Mouse (Mus musculus): ENCODE results near the gene Cops9. TPM values are rescaled to one million over a fixed set of nuclear protein-coding genes. Genes with fewer than 3 reads are reported as not detected.
A peak's percentile ranks its signal among the peaks of the same experiment; 100 is the strongest.

Gene Cops9
- total and polyA plus RNA-seq, 3 experiments, result 130 to 435 (median 153) TPM

GRCm38 (mm10) chr1:92611008-92611407, 30.8 kb downstream of the Cops9 start:
- Histone ChIP-seq H3K4me3 (ENCODE audit: low read depth, low read length) (no peak overlapping the region), H3K9me3 (replicated peaks) (no peaks in the 10 kb centered on the region), H3K4me1 (ENCODE audit: insufficient read depth, low read depth, low read length) (no peaks in the 10 kb centered on the region), H3K27me3 (ENCODE audit: insufficient read depth, low read length) (peaks cover 2% of the 10 kb centered on the region; the same call in 1 of the 2 replicates), H3K36me3 (replicated peaks) (no peaks in the 10 kb centered on the region)
- DNase-seq (ENCODE audit: low spot score), result peak; percentile 10
- TF ChIP-seq CTCF (IDR thresholded peaks at IDR 0.05; ENCODE audit: low read depth, low read length), result peak; percentile 92
- TF ChIP-seq GATA2 (IDR thresholded peaks at IDR 0.05; ENCODE audit: borderline replicate concordance, low read depth, low read length), result no peak
- ATAC-seq (ENCODE audit: extremely low read depth, insufficient number of reproducible peaks, low FRiP score, poor library complexity, severe bottlenecking), result no peak

GRCm38 (mm10) chr1:92607711-92608110, 34.1 kb downstream of the Cops9 start:
- Histone ChIP-seq H3K27me3 (ENCODE audit: insufficient read depth, low read length) (peaks cover 3% of the 10 kb centered on the region; the same call in 1 of the 2 replicates), H3K4me3 (ENCODE audit: low read depth, low read length) (no peak overlapping the region), H3K9me3 (replicated peaks) (no peaks in the 10 kb centered on the region), H3K4me1 (ENCODE audit: insufficient read depth, low read depth, low read length) (no peaks in the 10 kb centered on the region), H3K36me3 (replicated peaks) (no peaks in the 10 kb centered on the region)
- TF ChIP-seq POLR2AphosphoS5 (IDR thresholded peaks at IDR 0.05; ENCODE audit: insufficient replicate concordance, low read depth, low read length) (no peak), GATA1 (IDR thresholded peaks at IDR 0.05; ENCODE audit: borderline replicate concordance, low read length) (no peak), CTCF (IDR thresholded peaks at IDR 0.05; ENCODE audit: low read depth, low read length) (no peak), GATA2 (IDR thresholded peaks at IDR 0.05; ENCODE audit: borderline replicate concordance, low read depth, low read length) (no peak)
- DNase-seq (ENCODE audit: low spot score), result no peak
- no peak for ATAC-seq (ENCODE audit: extremely low read depth, insufficient number of reproducible peaks, low FRiP score, poor library complexity, severe bottlenecking)

GRCm38 (mm10) chr1:92605482-92605881, 36.3 kb downstream of the Cops9 start, which contains the start of gene Olfr1410:
Gene Olfr1410 (plus strand): TSS chr1:92605782.
- TF ChIP-seq CTCF (IDR thresholded peaks at IDR 0.05; ENCODE audit: low read depth, low read length) (no peak), TAL1 (conservative IDR thresholded peaks at IDR 0.05; ENCODE audit: low read depth, low read length) (no peak), POLR2AphosphoS5 (IDR thresholded peaks at IDR 0.05; ENCODE audit: insufficient replicate concordance, low read depth, low read length) (no peak), GATA1 (IDR thresholded peaks at IDR 0.05; ENCODE audit: borderline replicate concordance, low read length) (no peak), GATA2 (IDR thresholded peaks at IDR 0.05; ENCODE audit: borderline replicate concordance, low read depth, low read length) (no peak)
- H3K36me3 ChIP-seq (replicated peaks), result no peaks in the 10 kb centered on the region
- H3K27me3 ChIP-seq (ENCODE audit: insufficient read depth, low read length), result peaks cover 3% of the 10 kb centered on the region; the same call in 1 of the 2 replicates
- no peak within 1 kb of the TSS for H3K4me3 ChIP-seq (ENCODE audit: low read depth, low read length)
- H3K9me3 ChIP-seq (replicated peaks), result no peaks in the 10 kb centered on the region
- no peak for ATAC-seq (ENCODE audit: extremely low read depth, insufficient number of reproducible peaks, low FRiP score, poor library complexity, severe bottlenecking)
- no peak for DNase-seq (ENCODE audit: low spot score)
- H3K4me1 ChIP-seq (ENCODE audit: insufficient read depth, low read depth, low read length), result no peaks in the 10 kb centered on the region

DNA sequence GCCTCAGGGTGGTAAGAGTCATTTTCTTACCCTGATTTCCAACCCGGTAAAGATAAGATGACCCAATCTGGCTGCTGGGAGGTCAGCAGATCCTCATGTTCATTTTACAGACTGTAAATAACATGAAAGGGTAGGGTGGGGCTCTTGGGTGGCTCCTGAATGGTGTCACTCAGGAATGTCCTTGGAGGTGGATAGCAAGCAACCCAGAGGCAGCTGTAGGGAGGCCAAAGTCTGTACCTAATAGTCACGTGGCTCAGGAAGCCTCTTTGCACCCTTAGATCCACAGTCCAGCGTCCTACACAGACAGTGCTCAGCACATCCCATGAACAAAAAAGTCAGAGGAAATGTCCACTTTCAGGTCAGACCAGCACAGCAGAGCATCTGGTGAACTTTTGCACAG, 45.8 kb downstream of the Cops9 start:
- Histone ChIP-seq H3K9me3 (replicated peaks) (no peaks in the 10 kb centered on the region), H3K27me3 (ENCODE audit: insufficient read depth, low read length) (peaks cover 7% of the 10 kb centered on the region), H3K4me1 (ENCODE audit: insufficient read depth, low read depth, low read length) (no peaks in the 10 kb centered on the region), H3K4me3 (ENCODE audit: low read depth, low read length) (no peak overlapping the region), H3K36me3 (replicated peaks) (no peaks in the 10 kb centered on the region)
- TF ChIP-seq GATA2 (IDR thresholded peaks at IDR 0.05; ENCODE audit: borderline replicate concordance, low read depth, low read length) (no peak), POLR2AphosphoS5 (IDR thresholded peaks at IDR 0.05; ENCODE audit: insufficient replicate concordance, low read depth, low read length) (no peak), CTCF (IDR thresholded peaks at IDR 0.05; ENCODE audit: low read depth, low read length) (no peak), TAL1 (conservative IDR thresholded peaks at IDR 0.05; ENCODE audit: low read depth, low read length) (no peak), GATA1 (IDR thresholded peaks at IDR 0.05; ENCODE audit: borderline replicate concordance, low read length) (no peak)
- ATAC-seq (ENCODE audit: extremely low read depth, insufficient number of reproducible peaks, low FRiP score, poor library complexity, severe bottlenecking) (no peak), DNase-seq (ENCODE audit: low spot score) (no peak)

DNA sequence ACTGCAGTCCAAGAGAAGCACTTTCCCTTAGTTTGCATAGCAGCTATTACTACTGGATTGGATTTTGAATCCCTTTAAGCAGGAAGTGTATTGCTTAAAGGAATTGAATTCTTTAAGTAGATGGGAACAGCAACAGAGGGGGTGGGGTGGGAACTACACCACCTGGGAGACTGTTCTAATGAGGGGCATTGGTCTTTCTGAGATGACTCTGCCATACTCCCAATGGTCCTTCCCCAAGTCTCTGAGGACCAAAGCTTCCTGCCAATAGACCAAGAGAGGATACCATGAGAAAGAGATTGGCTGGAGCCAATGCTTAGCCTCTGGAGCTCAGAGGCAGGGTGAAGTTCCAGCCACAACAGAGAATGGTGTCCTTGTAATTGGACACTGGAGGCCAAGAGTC, 47.7 kb downstream of the Cops9 start, which contains the start of gene Olfr1411:
TSS of gene Olfr1411 (plus strand) at position 301 of the 400 bp plus-strand sequence.
- no peaks in the 10 kb centered on the region for H3K4me1 ChIP-seq (ENCODE audit: insufficient read depth, low read depth, low read length)
- H3K36me3 ChIP-seq (replicated peaks), result no peaks in the 10 kb centered on the region
- ATAC-seq (ENCODE audit: extremely low read depth, insufficient number of reproducible peaks, low FRiP score, poor library complexity, severe bottlenecking) (no peak), DNase-seq (ENCODE audit: low spot score) (no peak)
- H3K9me3 ChIP-seq (replicated peaks), result no peaks in the 10 kb centered on the region
- TF ChIP-seq GATA1 (IDR thresholded peaks at IDR 0.05; ENCODE audit: borderline replicate concordance, low read length), result no peak
- TF ChIP-seq POLR2AphosphoS5 (IDR thresholded peaks at IDR 0.05; ENCODE audit: insufficient replicate concordance, low read depth, low read length), result no peak
- TF ChIP-seq TAL1 (conservative IDR thresholded peaks at IDR 0.05; ENCODE audit: low read depth, low read length), result no peak
- no peak for TF ChIP-seq CTCF (IDR thresholded peaks at IDR 0.05; ENCODE audit: low read depth, low read length)
- TF ChIP-seq GATA2 (IDR thresholded peaks at IDR 0.05; ENCODE audit: borderline replicate concordance, low read depth, low read length), result no peak
- no peak within 1 kb of the TSS for H3K4me3 ChIP-seq (ENCODE audit: low read depth, low read length)
- H3K27me3 ChIP-seq (ENCODE audit: insufficient read depth, low read length), result peaks cover 7% of the 10 kb centered on the region

Other genes starting within 250 kb of the Cops9 start
- gene Ndufa10, start 168.1 kb downstream of the Cops9 start, total RNA-seq (2014; fragmentation: Nextera tagmentation), result 287 and 291 TPM in 2 replicates
- gene Ndufa10, start 168.1 kb downstream of the Cops9 start, total RNA-seq (2017), result 170 and 195 TPM in 2 replicates
- gene Ndufa10, start 168.1 kb downstream of the Cops9 start, polyA plus RNA-seq (2012), result 68.6 and 81.3 TPM in 2 replicates
- not detected in 2 replicates for gene Olfr1416, start 156.9 kb downstream of the Cops9 start, total RNA-seq (2014; fragmentation: Nextera tagmentation)
- 0.16 and 0.17 TPM in 2 replicates for gene Olfr1416, start 156.9 kb downstream of the Cops9 start, total RNA-seq (2017)
- gene Olfr1416, start 156.9 kb downstream of the Cops9 start, polyA plus RNA-seq (2012), result not detected in 2 replicates
- not detected in 2 replicates for gene Olfr1415, start 145.9 kb downstream of the Cops9 start, total RNA-seq (2014; fragmentation: Nextera tagmentation)
- gene Olfr1415, start 145.9 kb downstream of the Cops9 start, total RNA-seq (2017), result 0.06 and 0.38 TPM in 2 replicates
- gene Olfr1415, start 145.9 kb downstream of the Cops9 start, polyA plus RNA-seq (2012), result not detected in 2 replicates
- gene Olfr1414, start 123.3 kb downstream of the Cops9 start, total RNA-seq (2014; fragmentation: Nextera tagmentation), result not detected in 2 replicates
- gene Olfr1414, start 123.3 kb downstream of the Cops9 start, total RNA-seq (2017), result 0.06 and 0.22 TPM in 2 replicates
- not detected in 2 replicates for gene Olfr1414, start 123.3 kb downstream of the Cops9 start, polyA plus RNA-seq (2012)
- not detected in 2 replicates for gene Olfr1413, start 70.7 kb downstream of the Cops9 start, total RNA-seq (2014; fragmentation: Nextera tagmentation)
- 0.29 TPM in 1 of 2 replicates, not detected in the other for gene Olfr1413, start 70.7 kb downstream of the Cops9 start, total RNA-seq (2017)
- gene Olfr1413, start 70.7 kb downstream of the Cops9 start, polyA plus RNA-seq (2012), result 0.06 TPM in 1 of 2 replicates, not detected in the other
- gene Olfr1412, start 56.2 kb downstream of the Cops9 start, total RNA-seq (2014; fragmentation: Nextera tagmentation), result not detected in 2 replicates
- 0.06 and 0.16 TPM in 2 replicates for gene Olfr1412, start 56.2 kb downstream of the Cops9 start, total RNA-seq (2017)
- gene Olfr1412, start 56.2 kb downstream of the Cops9 start, polyA plus RNA-seq (2012), result not detected in 2 replicates
- gene Olfr1411, start 47.6 kb downstream of the Cops9 start, total RNA-seq (2014; fragmentation: Nextera tagmentation), result not detected in 2 replicates
- gene Olfr1411, start 47.6 kb downstream of the Cops9 start, total RNA-seq (2017), result 0.35 TPM in 1 of 2 replicates, not detected in the other
- not detected in 2 replicates for gene Olfr1411, start 47.6 kb downstream of the Cops9 start, polyA plus RNA-seq (2012)
- gene Olfr1410, start 36.2 kb downstream of the Cops9 start, total RNA-seq (2014; fragmentation: Nextera tagmentation), result not detected in 2 replicates
- gene Olfr1410, start 36.2 kb downstream of the Cops9 start, total RNA-seq (2017), result 0.06 and 0.22 TPM in 2 replicates
- gene Olfr1410, start 36.2 kb downstream of the Cops9 start, polyA plus RNA-seq (2012), result not detected in 2 replicates
- gene Olfr12, start 24.2 kb downstream of the Cops9 start, total RNA-seq (2014; fragmentation: Nextera tagmentation), result not detected in 2 replicates
- 0.12 and 0.16 TPM in 2 replicates for gene Olfr12, start 24.2 kb downstream of the Cops9 start, total RNA-seq (2017)
- gene Olfr12, start 24.2 kb downstream of the Cops9 start, polyA plus RNA-seq (2012), result not detected in 2 replicates
- gene Otos, start 6.9 kb upstream of the Cops9 start, total RNA-seq (2014; fragmentation: Nextera tagmentation), result not detected in 2 replicates
- 0.12 and 0.66 TPM in 2 replicates for gene Otos, start 6.9 kb upstream of the Cops9 start, total RNA-seq (2017)
- gene Otos, start 6.9 kb upstream of the Cops9 start, polyA plus RNA-seq (2012), result 0.07 TPM in 1 of 2 replicates, not detected in the other
- not detected in 2 replicates for gene Gpc1, start 189.7 kb upstream of the Cops9 start, total RNA-seq (2014; fragmentation: Nextera tagmentation)
- gene Gpc1, start 189.7 kb upstream of the Cops9 start, total RNA-seq (2017), result 0.22 and 0.41 TPM in 2 replicates
- 0.02 TPM in 1 of 2 replicates, not detected in the other for gene Gpc1, start 189.7 kb upstream of the Cops9 start, polyA plus RNA-seq (2012)

Measured in G1E (cell line).